Mouse (Mus musculus) heart, adult 9 months (tissue): Measurements from ENCODE around the gene Pla2g3.

ENCODE experiments used
- DNase-seq, 2 experiments: peaks; one replicate each; pipeline ENCODE4 v3.0.0; 2022; ENCODE audit warnings: low spot score in 2 of 2

The Pla2g3 gene

GRCm38 (mm10) chr11:3538341-3538740 lies 50.3 kb downstream of the Pla2g3 start:
- no peak for DNase-seq

- peak; percentile 97 to 98 for DNase-seq
These were observed 51.2 kb downstream of the Pla2g3 start for GRCm38 (mm10) chr11:3539111-3539825.

- DNase-seq, result no peak
These were observed 51.7 kb downstream of the Pla2g3 start for GRCm38 (mm10) chr11:3539826-3540196.

- no peak for DNase-seq
These were observed 52.5 kb downstream of the Pla2g3 start, which contains the start of gene Smtn for GRCm38 (mm10) chr11:3540451-3541085. TSS of gene Smtn (minus strand) at chr11:3540612.

- DNase-seq, result no peak
These were observed 53.8 kb downstream of the Pla2g3 start for GRCm38 (mm10) chr11:3541932-3542331.

GRCm38 (mm10) chr11:3543001-3543400 lies 54.9 kb downstream of the Pla2g3 start:
- peak; percentile 76 to 84 for DNase-seq

GRCm38 (mm10) chr11:3544409-3544808 lies 56.3 kb downstream of the Pla2g3 start:
- no peak for DNase-seq

GRCm38 (mm10) chr11:3545531-3546241 lies 57.6 kb downstream of the Pla2g3 start:
- DNase-seq, result no peak

- DNase-seq, result no peak
These were observed 58.1 kb downstream of the Pla2g3 start for GRCm38 (mm10) chr11:3546242-3546562.

GRCm38 (mm10) chr11:3547047-3547446 lies 59.0 kb downstream of the Pla2g3 start:
- DNase-seq, result no peak

GRCm38 (mm10) chr11:3547969-3548368 lies 59.9 kb downstream of the Pla2g3 start:
- no peak for DNase-seq

- no peak for DNase-seq
These were observed 60.6 kb downstream of the Pla2g3 start for GRCm38 (mm10) chr11:3548564-3549295.
